Mouse (Mus musculus): Measurements from ENCODE around the gene Nup205. TPM values are rescaled to one million over a fixed set of nuclear protein-coding genes. Genes with fewer than 3 reads are reported as not detected.
"Not testable (repeated sequence)": the region's sequence is repeated elsewhere in the genome, so short reads cannot be mapped to it uniquely, and the experiment has no call there.

Gene Nup205
- total and polyA plus RNA-seq, 3 experiments, result 8.2 to 99.2 (median 93.8) TPM

DNA sequence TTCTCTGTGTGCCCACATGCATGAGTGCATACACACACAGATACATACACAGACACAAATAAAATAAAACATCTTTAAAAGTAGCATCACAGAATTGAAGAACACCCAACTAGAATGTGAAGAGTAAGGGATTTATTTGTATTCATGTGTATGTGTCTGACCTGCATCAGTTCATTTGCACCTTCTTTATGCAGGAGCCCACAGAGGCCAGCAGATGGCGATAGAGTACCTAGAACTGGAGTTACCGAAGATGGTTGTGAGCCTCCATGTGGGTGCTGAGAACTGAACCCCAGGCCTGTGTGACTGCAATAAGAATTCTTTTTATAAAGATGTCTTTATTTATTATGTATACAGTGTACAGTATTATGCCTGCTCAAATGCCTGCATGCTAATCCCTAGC, 31.7 kb upstream of the Nup205 start:
- Histone ChIP-seq H3K27me3 (ENCODE audit: insufficient read depth, low read length) (no peaks in the 10 kb centered on the region), H3K36me3 (replicated peaks) (no peaks in the 10 kb centered on the region), H3K9me3 (replicated peaks) (peaks cover 15% of the 10 kb centered on the region), H3K4me1 (ENCODE audit: insufficient read depth, low read depth, low read length) (peaks cover 4% of the 10 kb centered on the region; the same call in 1 of the 2 replicates), H3K4me3 (ENCODE audit: low read depth, low read length) (no peak overlapping the region)
- no peak for TF ChIP-seq GATA2 (IDR thresholded peaks at IDR 0.05; ENCODE audit: borderline replicate concordance, low read depth, low read length)
- TF ChIP-seq POLR2AphosphoS5 (IDR thresholded peaks at IDR 0.05; ENCODE audit: insufficient replicate concordance, low read depth, low read length), result no peak
- no peak for TF ChIP-seq CTCF (IDR thresholded peaks at IDR 0.05; ENCODE audit: low read depth, low read length)
- no peak for TF ChIP-seq GATA1 (IDR thresholded peaks at IDR 0.05; ENCODE audit: borderline replicate concordance, low read length)
- no peak for TF ChIP-seq TAL1 (conservative IDR thresholded peaks at IDR 0.05; ENCODE audit: low read depth, low read length)
- DNase-seq (ENCODE audit: low spot score), result no peak
- ATAC-seq (ENCODE audit: extremely low read depth, insufficient number of reproducible peaks, low FRiP score, poor library complexity, severe bottlenecking), result no peak

DNA sequence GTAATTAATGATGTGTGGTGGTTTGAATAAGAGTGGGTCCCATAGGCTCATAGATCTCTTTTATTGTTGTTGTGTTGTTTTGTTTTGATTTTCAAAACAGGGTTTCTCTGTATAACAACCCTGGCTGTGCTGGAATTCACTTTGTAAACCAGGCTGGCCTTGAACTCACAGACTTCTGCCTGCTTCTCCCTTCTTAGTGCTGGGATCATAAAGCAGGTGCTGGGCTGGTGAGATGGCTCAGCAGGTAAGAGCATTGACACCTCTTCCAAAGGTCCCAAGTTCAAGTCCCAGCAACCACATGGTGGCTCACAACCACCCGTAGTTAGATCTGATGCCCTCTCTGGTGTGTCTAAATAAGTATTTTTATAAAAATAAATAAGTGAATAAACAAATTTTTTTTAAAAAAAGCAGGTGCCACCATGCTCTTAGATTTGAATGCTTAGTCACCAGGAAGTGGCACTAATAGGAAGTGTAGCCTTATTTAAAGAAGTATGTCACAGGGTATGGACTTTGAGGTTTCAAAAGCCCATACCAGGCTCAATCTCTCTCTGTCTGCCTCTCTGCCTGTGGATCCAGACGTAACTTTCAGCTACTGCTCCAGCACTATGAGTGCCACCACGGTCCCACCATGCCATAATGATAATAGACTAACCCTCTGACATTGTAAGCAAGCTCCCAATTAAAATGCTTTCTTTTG, 29.3 kb upstream of the Nup205 start:
- Histone ChIP-seq H3K4me1 (ENCODE audit: insufficient read depth, low read depth, low read length) (peaks cover 4% of the 10 kb centered on the region; the same call in 1 of the 2 replicates), H3K9me3 (replicated peaks) (peaks cover 15% of the 10 kb centered on the region), H3K4me3 (ENCODE audit: low read depth, low read length) (no peak overlapping the region), H3K36me3 (replicated peaks) (no peaks in the 10 kb centered on the region), H3K27me3 (ENCODE audit: insufficient read depth, low read length) (no peaks in the 10 kb centered on the region)
- ATAC-seq (ENCODE audit: extremely low read depth, insufficient number of reproducible peaks, low FRiP score, poor library complexity, severe bottlenecking), result no peak
- DNase-seq (ENCODE audit: low spot score), result no peak
- TF ChIP-seq CTCF (IDR thresholded peaks at IDR 0.05; ENCODE audit: low read depth, low read length) (no peak), GATA2 (IDR thresholded peaks at IDR 0.05; ENCODE audit: borderline replicate concordance, low read depth, low read length) (no peak), GATA1 (IDR thresholded peaks at IDR 0.05; ENCODE audit: borderline replicate concordance, low read length) (no peak), POLR2AphosphoS5 (IDR thresholded peaks at IDR 0.05; ENCODE audit: insufficient replicate concordance, low read depth, low read length) (no peak), TAL1 (conservative IDR thresholded peaks at IDR 0.05; ENCODE audit: low read depth, low read length) (no peak)

DNA sequence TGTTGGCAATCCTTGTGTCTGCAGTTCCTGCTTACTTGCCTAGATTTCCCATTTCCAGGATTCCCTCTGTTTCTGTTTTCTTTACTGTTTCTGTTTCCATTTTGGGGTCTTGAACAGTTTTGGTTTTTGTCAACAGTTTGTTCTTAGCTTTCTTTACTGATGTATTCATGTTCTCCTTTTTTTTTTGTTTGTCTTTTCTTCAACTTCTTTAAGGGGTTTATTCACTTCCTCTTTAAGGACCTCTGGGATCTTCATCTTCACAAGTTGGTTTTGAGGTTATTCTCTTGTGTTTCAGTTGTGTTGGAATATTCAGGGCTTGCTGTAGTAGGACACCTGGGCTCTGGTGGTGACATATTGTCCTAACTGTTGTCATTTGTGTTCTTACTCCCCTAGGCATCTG, 22.7 kb upstream of the Nup205 start:
- Histone ChIP-seq H3K4me1 (ENCODE audit: insufficient read depth, low read depth, low read length) (0 out of 2 replicates have a peak, but pooled peaks cover 2% of the 10 kb centered on the region), H3K36me3 (replicated peaks) (no peaks in the 10 kb centered on the region), H3K27me3 (ENCODE audit: insufficient read depth, low read length) (peaks cover 4% of the 10 kb centered on the region; the same call in 1 of the 2 replicates), H3K4me3 (ENCODE audit: low read depth, low read length) (no peak overlapping the region), H3K9me3 (replicated peaks) (no peaks in the 10 kb centered on the region)
- ATAC-seq (ENCODE audit: extremely low read depth, insufficient number of reproducible peaks, low FRiP score, poor library complexity, severe bottlenecking) (no peak), DNase-seq (ENCODE audit: low spot score) (no peak)
- no peak for TF ChIP-seq CTCF (IDR thresholded peaks at IDR 0.05; ENCODE audit: low read depth, low read length)
- TF ChIP-seq POLR2AphosphoS5 (IDR thresholded peaks at IDR 0.05; ENCODE audit: insufficient replicate concordance, low read depth, low read length), result no peak
- no peak for TF ChIP-seq GATA1 (IDR thresholded peaks at IDR 0.05; ENCODE audit: borderline replicate concordance, low read length)
- TF ChIP-seq TAL1 (conservative IDR thresholded peaks at IDR 0.05; ENCODE audit: low read depth, low read length), result no peak
- TF ChIP-seq GATA2 (IDR thresholded peaks at IDR 0.05; ENCODE audit: borderline replicate concordance, low read depth, low read length), result no peak

DNA sequence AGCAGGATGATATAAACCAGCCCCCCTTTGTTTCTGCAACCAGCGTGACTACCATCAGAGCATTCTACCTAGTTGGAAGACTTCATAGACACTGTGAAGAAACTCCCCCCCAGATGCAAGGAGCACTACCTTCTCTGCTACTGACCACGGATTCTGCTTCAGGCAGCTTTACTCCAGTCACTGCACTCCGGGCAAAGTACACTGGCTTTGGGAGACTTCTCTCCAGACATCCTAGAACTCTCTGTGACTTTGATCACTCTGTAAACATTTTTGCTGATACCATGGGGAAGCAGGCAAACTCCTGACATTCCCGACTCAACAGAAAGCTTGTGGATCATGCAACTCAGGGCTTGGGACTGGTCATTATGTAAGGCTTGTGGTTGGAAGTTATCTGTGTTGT, 8.0 kb upstream of the Nup205 start:
- ATAC-seq (ENCODE audit: extremely low read depth, insufficient number of reproducible peaks, low FRiP score, poor library complexity, severe bottlenecking) (no peak), DNase-seq (ENCODE audit: low spot score) (no peak)
- no peak overlapping the region for H3K4me3 ChIP-seq (ENCODE audit: low read depth, low read length)
- H3K27me3 ChIP-seq (ENCODE audit: insufficient read depth, low read length), result peaks cover 42% of the 10 kb centered on the region
- no peaks in the 10 kb centered on the region for H3K36me3 ChIP-seq (replicated peaks)
- H3K9me3 ChIP-seq (replicated peaks), result no peaks in the 10 kb centered on the region
- TF ChIP-seq GATA2 (IDR thresholded peaks at IDR 0.05; ENCODE audit: borderline replicate concordance, low read depth, low read length) (no peak), CTCF (IDR thresholded peaks at IDR 0.05; ENCODE audit: low read depth, low read length) (no peak), POLR2AphosphoS5 (IDR thresholded peaks at IDR 0.05; ENCODE audit: insufficient replicate concordance, low read depth, low read length) (no peak)
- H3K4me1 ChIP-seq (ENCODE audit: insufficient read depth, low read depth, low read length), result no peaks in the 10 kb centered on the region

DNA sequence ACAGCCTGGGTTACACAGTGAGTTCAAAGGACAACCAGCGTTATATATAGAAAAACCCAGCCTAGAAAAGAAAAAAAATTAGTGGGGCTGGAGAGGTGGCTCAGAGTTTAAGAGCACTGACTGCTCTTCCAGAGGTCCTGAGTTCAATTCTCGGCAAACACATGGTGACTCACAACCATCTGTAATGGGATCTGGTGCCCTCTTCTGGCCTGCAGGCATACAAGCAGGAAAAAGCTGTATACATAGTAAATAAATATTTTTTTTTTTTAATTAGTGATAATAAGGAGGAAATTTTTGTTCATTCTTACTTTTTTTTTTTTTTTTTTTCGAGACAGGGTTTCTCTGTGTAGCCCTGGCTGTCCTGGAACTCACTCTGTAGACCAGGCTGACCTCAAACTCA, 5.2 kb upstream of the Nup205 start:
- DNase-seq (ENCODE audit: low spot score); H3K36me3 ChIP-seq (replicated peaks); H3K4me3 ChIP-seq (ENCODE audit: low read depth, low read length); H3K4me1 ChIP-seq (ENCODE audit: insufficient read depth, low read depth, low read length); H3K9me3 ChIP-seq (replicated peaks); ATAC-seq (ENCODE audit: extremely low read depth, insufficient number of reproducible peaks, low FRiP score, poor library complexity, severe bottlenecking): not testable (repeated sequence)
- H3K27me3 ChIP-seq (ENCODE audit: insufficient read depth, low read length), result peaks cover 34% of the 10 kb centered on the region

DNA sequence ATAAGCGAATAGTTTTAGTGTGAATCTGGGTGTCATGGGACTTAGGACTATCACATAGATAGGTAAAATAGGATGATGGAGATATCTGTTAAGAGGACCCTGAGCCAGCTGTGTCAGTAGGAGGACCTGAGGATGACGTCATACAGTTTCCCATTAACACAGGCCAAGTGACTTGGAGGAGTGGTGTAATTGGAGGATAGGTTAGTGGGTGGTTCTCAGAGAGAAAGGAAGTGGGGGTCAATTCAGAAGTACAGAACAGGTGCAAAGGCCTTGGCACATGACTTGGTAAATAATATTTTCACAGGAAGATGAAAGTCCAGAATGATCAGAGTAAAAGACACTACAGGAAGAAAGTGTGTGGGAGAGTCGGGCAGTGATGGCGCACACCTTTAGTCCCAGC, 4.0 kb upstream of the Nup205 start:
- Histone ChIP-seq H3K36me3 (replicated peaks) (no peaks in the 10 kb centered on the region), H3K9me3 (replicated peaks) (no peaks in the 10 kb centered on the region), H3K4me1 (ENCODE audit: insufficient read depth, low read depth, low read length) (peaks cover 5% of the 10 kb centered on the region), H3K4me3 (ENCODE audit: low read depth, low read length) (no peak overlapping the region), H3K27me3 (ENCODE audit: insufficient read depth, low read length) (peaks cover 26% of the 10 kb centered on the region)
- DNase-seq (ENCODE audit: low spot score) (no peak), ATAC-seq (ENCODE audit: extremely low read depth, insufficient number of reproducible peaks, low FRiP score, poor library complexity, severe bottlenecking) (no peak)
- TF ChIP-seq GATA1 (IDR thresholded peaks at IDR 0.05; ENCODE audit: borderline replicate concordance, low read length) (no peak), GATA2 (IDR thresholded peaks at IDR 0.05; ENCODE audit: borderline replicate concordance, low read depth, low read length) (no peak), CTCF (IDR thresholded peaks at IDR 0.05; ENCODE audit: low read depth, low read length) (no peak), TAL1 (conservative IDR thresholded peaks at IDR 0.05; ENCODE audit: low read depth, low read length) (no peak), POLR2AphosphoS5 (IDR thresholded peaks at IDR 0.05; ENCODE audit: insufficient replicate concordance, low read depth, low read length) (no peak)
